Mouse (Mus musculus): ENCODE measurements around the gene Invs.

- no peak for TF ChIP-seq EP300 (IDR thresholded peaks at IDR 0.05; ENCODE audit: insufficient read depth, low read depth, low read length)
- no peak for TF ChIP-seq CTCF (IDR thresholded peaks at IDR 0.05)
- TF ChIP-seq POLR2A (IDR thresholded peaks at IDR 0.05; ENCODE audit: insufficient read depth, low read depth, low read length): no peak
Measured at GRCm38 (mm10) chr4:48362367-48362766, 82.8 kb downstream of the Invs start.
